Mouse (Mus musculus): ENCODE measurements at regions not wholly inside any gene's neighbourhood (a gene's known extent, or its start where the extent isn't known, plus 50 kb on each side); places are given as distances from the start of the nearest gene placed in this dataset.

- no peak for DNase-seq (ENCODE audit: low spot score)
Measured at GRCm38 (mm10) chr19:21030971-21031370, 77.0 kb upstream of the Tmc1 start.

- no peak for DNase-seq (ENCODE audit: low spot score)
Measured at GRCm38 (mm10) chr19:21028981-21029380, 75.0 kb upstream of the Tmc1 start.

- DNase-seq (ENCODE audit: low spot score) = no peak
Measured at GRCm38 (mm10) chr19:21012391-21012790, 58.4 kb upstream of the Tmc1 start.

- DNase-seq (ENCODE audit: low spot score) = no peak
Measured at GRCm38 (mm10) chr19:21009607-21010006, 55.6 kb upstream of the Tmc1 start.

- DNase-seq (ENCODE audit: low spot score) = no peak
Measured at GRCm38 (mm10) chr19:21004411-21004810, 50.4 kb upstream of the Tmc1 start.

Measured in thymus, postnatal 0 days (tissue).